Mouse (Mus musculus) c-Kit-positive CD71-negative TER-119-negative erythroid progenitor cells, embryonic 14.5 days (primary cell): ENCODE data around the gene Sar1a.

Experiments
- DNase-seq: peaks from one replicate; pipeline ENCODE4 v3.0.0-alpha.2; 2013; ENCODE audit warnings: low read depth

Sar1a gene

DNA sequence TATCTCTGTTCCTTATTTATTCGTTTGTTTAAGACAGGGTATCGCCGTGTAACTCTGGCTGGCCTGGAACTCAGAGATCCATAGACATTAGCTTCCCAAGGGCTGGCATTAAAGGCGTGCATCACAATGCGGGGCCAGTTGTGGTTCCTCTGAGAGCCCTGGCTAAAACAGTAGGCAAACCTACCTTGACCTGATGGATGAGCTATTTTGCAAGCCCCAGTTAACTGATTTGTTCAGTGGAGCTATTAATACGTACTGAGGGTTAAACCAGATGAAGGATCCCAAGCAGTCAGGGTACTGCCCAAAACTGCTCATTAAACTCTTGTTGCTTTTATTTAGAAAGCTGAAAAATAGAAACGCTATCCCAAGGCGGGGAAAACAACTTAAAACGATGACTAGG is 554 bp upstream of the Sar1a start:
- DNase-seq: no peak

DNA sequence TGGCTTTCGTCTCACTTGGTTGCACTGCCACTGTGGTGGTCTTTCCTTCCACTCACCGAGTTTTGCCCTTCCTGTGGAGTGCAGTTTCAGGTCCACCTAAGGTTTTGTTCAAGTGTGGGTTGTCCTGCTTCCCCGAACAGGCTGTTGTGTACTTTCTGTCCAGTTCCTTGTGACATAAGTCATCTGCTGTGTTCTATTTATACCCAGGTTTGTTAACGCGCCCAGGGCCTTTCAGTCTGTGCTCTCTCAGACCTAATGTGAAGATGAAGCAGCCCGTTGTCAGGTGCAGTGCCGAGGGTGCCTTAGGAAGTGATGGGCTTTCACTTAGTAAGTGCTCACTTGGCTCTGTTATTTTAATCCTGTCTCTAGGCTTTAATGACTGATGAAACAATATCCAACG is 9.3 kb downstream of the Sar1a start:
- DNase-seq: no peak

DNA sequence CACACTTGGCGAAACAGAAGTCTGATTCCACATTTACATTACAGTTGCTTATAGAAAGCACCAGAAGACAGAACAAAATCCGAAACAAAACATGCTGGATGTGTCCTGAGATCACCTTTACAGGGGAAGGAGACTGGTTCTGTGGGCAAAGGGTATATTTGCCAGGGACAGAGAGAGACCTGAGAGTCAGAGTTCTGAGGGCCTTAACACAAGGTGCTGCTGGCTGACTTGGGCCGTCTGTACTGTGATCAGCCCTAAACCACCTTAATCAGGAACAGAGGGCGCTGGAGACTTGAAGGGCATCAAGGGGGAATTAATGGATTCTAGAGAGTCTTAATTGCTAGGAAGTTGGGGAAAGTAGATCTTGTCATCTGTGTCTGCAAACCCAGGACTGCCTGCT is 13.5 kb downstream of the Sar1a start:
- DNase-seq: no peak

DNA sequence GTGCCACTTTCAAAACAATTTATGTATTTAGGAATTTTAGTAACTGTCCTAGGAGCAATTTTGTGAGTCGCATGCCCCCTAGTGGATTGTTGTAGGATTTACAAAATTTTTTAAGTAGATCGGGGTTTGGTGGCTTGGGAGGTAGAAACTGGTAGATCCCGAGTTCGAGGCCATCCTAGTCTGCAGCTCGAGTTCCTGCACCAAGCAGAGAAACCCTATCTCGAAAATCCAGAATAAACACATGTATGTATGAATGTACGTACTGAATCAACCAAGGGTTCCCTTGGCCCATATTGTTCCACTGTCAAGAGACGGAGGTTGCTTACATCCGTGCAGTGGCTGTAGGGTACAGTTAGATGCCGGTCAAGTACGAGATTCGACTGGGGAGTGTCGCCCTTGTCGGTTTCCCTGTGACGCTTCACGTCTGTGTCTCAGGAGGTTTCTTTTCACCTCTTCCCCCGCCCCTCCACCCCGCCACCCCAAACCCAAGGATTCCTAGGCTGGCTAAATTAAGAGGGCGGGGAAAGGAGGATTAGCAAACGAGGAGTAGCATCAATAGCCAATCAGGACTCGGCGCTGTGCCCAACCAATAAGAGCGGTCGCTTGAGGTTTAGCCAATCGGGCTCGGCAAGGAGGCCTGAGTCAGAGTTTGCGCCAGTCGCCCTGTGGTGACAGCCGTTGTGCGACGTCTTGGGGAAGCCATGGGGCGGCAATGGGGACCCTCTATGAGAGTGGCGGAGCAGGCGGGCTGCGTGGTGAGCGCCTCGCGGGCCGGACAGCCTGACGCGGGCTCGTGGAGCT is 15.0 kb downstream of the Sar1a start, which contains the start of gene Tysnd1:
Gene Tysnd1, plus strand, starts transcription at position 645 of the 801 bp plus-strand sequence.
- DNase-seq: peak; percentile 95

DNA sequence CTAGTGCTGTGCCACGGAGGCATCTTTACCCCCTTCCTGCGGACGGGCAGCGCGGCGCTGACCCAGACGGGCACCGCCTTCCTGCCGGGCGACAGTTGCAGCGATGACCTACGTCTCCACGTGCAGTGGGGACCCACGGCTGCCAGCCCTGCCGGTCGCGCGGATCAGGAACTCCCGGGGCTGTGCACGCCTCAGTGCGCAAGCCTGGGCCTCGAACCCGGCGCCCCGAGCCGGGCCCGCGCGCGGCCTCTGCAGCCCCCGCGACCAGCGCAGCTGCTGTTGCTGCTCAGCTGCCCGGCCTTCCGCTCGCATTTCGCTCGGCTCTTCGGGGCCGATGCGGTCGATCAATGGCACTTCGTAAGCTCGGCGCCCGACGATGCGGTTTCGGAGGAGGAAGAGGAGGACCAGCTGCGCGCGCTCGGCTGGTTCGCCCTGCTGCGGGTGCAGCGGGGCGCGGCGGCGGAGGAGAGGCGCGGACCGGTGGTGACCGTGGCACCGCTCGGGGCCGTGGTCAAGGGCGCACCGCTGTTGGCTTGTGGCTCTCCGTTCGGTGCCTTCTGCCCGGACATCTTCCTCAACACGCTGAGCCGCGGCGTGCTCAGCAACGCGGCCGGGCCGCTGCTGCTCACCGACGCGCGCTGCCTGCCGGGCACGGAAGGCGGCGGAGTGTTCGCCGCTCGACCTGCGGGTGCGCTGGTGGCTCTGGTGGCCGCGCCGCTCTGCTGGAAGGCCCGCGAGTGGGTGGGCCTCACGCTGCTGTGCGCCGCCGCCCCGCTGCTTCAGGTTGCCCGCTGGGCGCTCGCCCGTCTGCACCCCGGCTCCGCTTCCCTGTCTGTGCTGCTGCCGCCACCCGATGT is 15.8 kb downstream of the Sar1a start:
- DNase-seq: no peak

DNA sequence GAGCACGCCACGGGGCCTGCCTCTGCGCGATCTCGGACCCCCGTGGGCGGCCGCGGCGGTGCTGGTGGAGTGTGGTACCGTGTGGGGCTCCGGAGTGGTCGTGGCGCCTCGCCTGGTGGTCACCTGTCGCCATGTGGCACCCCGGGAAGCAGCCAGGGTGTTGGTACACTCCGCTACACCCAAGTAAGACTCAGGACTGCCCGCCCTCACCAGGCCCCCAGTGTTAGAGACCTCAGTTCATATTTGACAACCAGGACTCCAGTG is 16.4 kb downstream of the Sar1a start:
- DNase-seq: no peak

DNA sequence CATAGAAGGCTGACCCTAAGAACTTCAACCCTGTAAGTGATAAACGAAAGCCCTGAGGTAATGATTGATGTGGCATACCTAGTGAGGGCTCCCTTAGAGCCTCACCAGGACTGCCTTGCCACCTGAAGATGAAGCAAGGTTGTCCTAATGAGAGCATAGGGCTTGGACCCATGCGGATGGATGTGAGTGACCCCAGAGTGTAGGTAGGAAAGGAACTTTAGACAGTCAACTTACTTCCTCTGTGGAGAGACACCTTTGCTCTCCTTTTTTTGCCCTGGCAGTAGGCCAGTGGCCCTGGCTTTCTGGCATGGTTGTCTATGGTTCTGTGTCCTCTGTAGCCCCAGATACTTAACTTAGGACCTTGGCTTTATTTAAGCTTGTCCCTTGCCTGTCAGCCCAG is 16.9 kb downstream of the Sar1a start:
- no peak for DNase-seq

DNA sequence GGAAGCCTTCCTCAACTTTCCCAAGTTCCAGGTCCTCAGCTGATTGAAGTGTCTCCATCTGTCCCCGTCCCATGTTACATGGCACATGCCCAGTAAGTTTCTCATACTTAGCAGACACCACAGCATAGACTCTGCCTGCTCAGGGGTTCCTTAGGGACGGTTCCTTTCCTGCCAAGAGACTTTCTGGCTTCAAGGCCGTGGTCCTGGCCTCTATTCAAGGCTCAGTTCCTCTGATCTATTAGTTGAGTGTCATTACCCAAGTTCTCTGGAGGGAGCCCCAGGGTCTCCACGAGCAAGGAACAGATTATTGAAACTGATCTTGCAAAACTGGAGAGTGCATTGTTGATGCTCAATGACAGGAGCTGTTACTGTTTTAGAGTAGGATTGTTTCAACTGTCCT is 24.6 kb downstream of the Sar1a start:
- DNase-seq: no peak

DNA sequence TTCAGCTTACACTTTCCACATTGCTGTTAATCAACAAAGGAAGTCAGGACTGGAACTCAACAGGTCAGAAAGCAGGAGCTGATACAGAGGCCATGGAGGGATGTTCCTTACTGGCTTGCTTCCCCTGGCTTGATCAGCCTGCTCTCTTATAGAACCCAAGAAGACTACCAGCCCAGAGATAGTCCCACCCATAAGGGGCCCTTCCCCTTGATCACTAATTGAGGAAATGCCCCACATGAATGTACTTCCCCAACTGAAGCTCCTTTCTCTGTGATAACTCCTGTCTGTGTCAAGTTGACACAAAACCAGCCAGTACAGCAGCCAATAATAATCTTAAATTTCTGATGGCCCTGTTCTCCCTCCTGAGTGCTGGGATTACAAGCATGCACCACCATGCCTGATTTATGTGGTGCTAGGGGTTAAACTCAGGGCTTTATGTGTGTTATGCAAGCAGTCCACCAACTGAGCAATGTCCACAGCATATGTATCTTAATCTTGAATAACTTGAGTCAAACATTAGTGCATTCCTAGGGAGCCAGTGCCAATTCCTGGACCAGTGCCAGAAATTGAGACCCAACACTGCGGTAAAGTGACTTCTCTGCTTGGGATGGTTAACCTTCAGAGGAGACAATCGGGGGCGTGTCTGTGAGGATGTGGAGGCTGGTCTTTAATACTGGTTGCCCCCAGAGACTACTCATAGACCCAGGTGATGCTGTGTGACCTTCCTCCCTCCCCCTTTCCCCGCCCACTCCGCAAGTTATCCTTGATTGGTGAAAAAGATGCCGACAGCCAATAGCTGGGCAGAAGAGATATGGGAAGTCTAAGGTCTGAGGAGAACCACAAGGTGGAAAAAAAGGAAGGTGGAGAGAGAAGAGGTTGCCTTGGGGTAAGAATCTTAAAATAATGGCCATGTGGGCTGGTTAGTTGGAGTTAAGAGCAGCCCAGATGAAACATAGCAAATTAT is 26.6 kb downstream of the Sar1a start:
- no peak for DNase-seq

DNA sequence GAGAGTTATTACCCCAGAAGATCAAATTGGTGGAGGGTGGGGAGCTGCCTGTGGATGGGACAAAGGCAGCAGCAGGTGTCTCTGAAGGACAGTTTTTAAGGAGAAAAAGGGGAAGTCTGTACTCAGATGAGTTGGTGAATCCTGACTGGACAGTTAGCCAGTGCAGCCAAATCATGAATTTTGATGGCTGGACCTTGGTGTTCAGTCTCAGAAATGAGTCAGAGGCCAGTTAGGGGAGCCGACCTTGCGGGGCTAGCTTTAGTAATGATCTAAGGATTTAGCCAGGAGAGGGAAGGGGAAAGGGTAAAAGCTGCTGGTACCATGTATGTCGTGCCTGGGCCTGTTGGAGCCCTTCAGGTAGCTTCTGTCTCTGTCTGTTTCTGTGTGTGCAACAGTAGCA is 33.5 kb downstream of the Sar1a start:
- no peak for DNase-seq

DNA sequence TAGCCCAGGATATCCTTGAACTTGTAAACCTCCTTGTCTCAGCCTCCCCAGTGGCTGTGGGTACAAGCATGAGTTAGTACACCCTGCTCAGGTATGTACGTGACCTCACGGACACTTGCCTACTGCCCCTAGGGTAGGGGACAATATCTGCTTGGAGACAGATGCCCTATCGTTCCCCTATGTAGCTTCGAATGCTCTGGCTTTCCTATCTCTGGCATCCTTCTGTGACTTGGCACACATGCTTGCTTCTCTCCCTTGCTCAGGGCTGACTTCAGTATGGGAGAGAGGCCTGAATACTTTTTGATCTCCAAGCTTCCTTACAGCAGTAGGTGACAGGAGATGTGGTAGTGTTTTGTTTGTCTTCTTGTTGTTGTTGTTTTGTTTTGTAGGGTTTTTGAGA is 34.0 kb downstream of the Sar1a start:
- no peak for DNase-seq

DNA sequence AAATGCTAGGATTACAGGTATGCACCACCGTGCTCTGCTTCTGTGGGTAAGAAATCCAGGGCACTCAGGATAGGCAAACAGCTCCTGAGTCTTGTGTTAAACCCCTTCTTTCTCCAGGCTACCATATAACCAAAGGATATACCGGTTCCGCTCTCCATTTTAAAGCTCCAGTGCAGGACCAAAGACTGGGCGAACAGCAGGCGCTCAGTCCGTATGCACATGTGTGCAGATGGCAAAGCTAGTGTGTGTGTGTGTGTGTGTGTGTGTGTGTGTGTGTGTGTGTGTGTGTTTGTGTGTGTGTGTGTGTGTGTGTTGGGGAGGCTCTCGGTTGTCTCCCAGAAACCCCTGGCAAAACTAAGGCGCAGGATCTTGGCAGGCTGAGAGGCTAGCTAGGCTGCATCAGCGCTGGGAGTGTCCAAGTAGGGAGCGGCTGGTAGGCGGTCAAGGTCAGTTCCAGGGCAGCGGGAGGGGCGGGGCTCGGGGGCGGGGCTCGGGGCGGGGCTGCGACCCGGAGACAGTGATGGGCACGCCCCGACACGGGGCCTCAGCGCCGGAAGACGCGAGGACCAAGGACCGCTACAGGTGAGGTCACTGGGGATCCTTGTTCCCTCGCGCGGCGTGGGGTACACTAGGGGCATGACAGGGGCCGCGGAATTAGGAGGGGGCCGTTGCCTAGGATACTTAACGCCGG is 34.8 kb downstream of the Sar1a start, which contains the start of gene Aifm2:
Gene Aifm2, plus strand, starts transcription at position 493 of the 691 bp plus-strand sequence.
- no peak for DNase-seq

DNA sequence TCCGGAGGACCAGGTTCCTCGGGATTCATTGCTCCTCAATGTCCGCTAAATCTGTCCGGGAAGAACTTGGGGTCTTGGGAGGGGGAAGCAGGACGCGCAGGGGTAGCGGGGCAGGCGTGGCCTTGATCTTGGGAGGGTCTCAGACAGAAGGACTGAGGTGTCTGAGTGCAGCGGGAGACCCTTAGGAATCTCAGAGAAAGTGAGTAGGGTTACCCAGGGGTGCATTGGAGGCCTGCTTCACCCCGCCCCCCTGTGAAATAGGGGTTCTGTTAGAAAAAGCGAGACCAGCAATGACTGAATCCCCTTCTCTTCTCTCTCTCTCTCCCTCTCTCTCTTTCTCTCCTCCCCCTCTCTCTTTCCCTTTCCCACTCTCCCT is 35.4 kb downstream of the Sar1a start:
- no peak for DNase-seq

DNA sequence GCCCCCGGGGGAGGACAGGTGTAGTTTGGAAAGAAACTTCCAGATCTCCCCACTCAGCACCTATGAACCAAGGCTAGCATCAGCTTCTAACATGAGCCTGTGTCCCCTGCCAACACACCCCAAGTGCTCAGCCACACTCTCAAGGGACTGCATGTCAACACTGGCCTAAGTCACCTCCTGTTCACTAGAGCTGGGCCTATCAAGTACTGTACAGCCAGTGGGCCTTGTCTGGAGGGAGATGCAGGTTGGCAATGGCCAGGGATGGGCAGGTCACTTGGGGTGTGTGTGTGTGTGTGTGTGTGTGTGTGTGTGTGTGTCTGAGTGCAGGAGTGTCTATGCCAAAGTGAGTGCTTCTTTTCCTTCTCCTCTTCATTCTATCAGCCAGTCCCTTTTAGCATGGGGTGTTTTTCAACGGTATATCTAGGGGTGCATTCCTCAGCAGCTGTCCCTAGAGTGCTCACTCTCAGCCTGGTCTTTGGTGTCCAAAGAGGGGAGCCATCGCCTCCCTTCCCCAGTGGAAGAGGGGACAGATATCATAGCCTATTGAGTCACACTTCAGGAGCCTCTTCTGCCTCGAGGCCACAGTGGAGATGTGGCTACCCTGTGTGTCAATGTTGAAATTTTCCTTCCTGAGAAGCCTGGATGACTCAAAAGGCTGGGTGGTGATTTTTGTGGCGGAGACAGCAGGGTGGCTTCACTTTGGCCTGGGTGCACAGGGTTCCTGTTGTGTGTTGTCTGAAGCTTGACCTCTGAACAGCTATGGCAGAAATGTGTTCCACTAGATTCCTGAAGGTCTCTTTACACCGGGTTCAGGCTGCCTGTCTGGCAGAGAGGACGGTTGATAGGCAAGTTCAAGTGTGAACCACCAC is 36.1 kb downstream of the Sar1a start:
- DNase-seq: no peak

DNA sequence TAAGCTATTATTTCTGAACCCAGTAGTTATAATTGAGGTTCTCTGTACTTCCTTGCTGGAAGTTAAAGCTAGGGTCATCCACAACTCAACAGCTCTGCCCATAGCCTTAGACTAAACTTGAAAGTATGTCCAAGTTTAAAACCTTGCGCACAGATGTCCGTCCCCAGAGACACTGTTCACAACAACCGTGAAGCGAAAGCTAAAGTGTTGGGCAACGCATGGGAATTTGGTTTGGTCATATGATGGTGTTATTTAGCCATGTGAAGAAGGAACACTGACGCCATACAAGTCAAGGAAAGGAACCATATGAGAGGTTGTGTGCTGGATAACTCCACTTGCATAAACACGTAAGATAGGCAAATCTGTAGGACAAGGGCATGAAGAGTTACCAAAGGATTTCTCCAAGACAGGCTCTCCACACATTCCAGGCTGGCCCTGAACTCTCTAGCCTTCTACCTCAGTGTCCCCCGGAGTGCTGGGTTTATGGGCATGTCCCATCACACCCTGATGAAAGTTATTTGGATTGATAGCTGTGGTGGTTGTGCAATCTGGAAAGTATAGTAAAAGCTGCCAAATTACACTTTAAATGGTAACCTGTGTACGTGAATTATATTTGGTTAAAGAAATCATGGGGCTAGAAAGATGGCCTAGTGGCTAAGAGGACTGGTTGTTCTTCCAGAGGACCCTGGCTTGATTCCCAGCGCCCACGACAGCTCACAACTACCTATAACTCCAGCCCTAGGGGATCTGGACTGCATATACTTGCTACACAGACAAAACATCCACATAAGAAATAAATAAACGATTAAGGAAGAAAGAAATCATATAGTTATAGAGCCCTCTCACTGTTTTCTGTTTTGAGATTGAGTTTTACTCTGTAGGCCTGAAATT is 37.6 kb downstream of the Sar1a start:
- DNase-seq: no peak

DNA sequence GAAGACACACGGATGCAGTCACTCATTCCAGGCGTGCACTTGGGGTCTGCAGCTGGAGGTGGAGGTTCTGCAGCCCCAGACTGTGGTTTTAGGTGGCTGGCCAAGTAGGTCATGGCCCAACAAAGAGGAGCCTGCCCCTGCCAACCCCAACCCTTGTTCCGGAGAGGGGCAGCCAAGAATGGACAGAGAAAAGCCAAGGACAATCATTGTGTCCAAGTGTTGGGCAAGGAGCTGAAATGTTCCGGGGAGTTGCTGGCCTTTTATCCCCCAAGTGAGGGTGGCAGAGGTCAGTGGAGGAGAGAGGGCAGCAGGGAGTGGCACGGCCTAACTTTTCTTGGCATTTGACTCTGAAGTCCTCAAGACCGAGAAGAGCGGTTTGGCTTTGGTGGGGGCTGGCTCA is 40.2 kb downstream of the Sar1a start:
- DNase-seq: no peak

DNA sequence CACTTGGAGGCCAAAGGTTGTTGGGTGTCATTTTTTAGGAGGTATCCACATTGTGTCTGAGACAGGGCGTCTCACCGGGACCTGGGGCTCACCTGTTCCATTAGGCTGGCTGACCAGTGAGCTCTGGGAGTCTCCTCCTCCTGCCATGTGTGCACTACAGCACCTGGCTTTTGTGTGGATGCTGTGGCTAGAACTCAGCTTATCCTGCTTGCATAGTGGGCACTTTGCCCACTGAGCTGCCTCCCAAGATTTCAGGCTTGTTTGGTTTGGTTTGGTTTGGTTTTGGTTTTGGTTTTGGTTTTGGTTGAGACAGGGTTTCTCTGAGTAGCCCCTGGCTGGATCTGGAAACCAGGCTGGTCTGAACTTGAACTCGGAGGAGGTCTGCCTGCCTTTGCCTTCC is 42.1 kb downstream of the Sar1a start:
- DNase-seq: no peak

DNA sequence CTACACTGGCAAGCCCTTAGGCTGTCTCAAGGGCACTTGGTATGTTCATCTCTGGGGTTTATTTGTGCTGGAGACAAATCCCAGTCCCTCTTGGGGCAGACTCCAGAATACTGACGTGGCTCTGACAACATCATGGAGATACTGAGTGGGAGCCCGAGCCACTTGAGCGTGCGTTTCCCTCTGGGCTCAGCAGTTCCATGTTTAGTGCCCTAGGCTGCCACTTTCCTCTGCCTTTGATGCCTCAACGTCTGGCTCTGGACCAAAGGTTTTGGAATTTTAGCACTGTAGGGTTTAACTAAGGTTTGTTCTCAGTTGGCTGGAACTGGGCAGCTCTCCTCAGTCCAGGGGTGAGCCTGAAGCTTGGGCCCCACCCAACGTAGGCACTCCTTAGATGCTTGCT is 43.2 kb downstream of the Sar1a start:
- DNase-seq: no peak

DNA sequence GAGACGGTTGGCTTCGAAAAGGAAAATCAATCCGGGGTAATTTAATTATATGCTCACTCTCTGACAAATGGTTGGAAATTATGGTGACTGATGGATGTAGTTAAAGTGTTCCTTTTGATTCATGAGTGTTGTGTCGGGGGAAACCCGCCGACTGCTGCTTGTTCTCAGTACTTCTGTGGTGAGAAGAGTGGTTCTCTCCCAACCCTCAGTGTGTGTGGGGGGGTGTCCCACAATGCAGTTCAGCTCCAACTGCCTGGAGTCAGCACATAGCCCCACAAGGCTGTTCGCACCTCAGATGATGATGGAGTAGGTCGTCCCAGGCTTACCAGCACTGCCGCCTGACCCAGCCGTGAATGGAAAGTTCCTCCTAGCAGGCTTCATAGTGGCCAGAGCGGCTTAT is 49.1 kb downstream of the Sar1a start:
- no peak for DNase-seq

DNA sequence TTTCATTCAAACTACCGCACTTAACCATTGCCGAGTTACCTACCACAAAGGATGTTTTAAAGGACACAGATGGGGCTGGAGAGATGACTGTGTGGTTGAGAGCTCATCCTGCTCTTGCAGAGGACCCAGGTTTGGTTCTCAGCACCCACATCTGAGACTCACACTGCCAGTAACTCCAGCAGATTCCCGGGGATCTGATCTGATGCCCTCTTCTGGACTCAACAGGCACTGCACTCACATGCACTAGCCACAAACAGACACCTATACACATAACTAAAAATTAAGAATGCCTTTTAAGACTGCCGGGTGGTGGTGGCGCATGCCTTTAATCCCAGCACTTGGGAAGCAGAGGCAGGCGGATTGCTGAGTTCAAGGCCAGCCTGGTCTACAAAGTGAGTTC is 50.1 kb downstream of the Sar1a start:
- DNase-seq: no peak
